Mouse (Mus musculus) monocyte, adult 5-6 weeks (primary cell): Measurements from ENCODE around the gene Krt35. TPM values are rescaled to one million over a fixed set of nuclear protein-coding genes. Genes with fewer than 3 reads are reported as not detected.

Source experiments
- ATAC-seq: fragments of 153-309, 156-312 bp; replicated peaks from 2 replicates; pipeline ENCODE4 v1.8.0; 2017; ENCODE audit warnings: mild to moderate bottlenecking; ENCODE audit not compliant: low TSS enrichment, insufficient number of reproducible peaks, severe bottlenecking, poor library complexity, low FRiP score
- total RNA-seq: library from RNA; stranded (forward); fragments of 200-1000, 200-491, 200-594 nt; gene quantifications from 3 replicates; pipeline ENCODE4 v1.2.3, GENCODE M21; 2017

Gene Krt35
- total RNA-seq, 1 experiment from 2014 or later = not detected

GRCm38 (mm10) chr11:100073873-100074272 is 22.2 kb downstream of the Krt35 start:
- ATAC-seq = no peak

- no peak for ATAC-seq
Measured at GRCm38 (mm10) chr11:100067293-100068036, 28.6 kb downstream of the Krt35 start.

- no peak for ATAC-seq
Measured at GRCm38 (mm10) chr11:100066236-100067010, 29.6 kb downstream of the Krt35 start.

- no peak for ATAC-seq
Measured at GRCm38 (mm10) chr11:100058875-100059274, 37.2 kb downstream of the Krt35 start.

- ATAC-seq = no peak
Measured at GRCm38 (mm10) chr11:100055686-100056655, 40.1 kb downstream of the Krt35 start.

- no peak for ATAC-seq
Measured at GRCm38 (mm10) chr11:100050451-100050850, 45.6 kb downstream of the Krt35 start, which contains the start of gene Krt31. Krt31 (minus strand) TSS chr11:100050551.

- ATAC-seq = no peak
Measured at GRCm38 (mm10) chr11:100047193-100047592, 48.8 kb downstream of the Krt35 start.

GRCm38 (mm10) chr11:100046303-100046866 is 49.7 kb downstream of the Krt35 start:
- ATAC-seq = no peak

Other genes starting within 250 kb of the Krt35 start
- gene Krtap4-16, start 244.6 kb downstream of the Krt35 start, total RNA-seq = not detected in 3 replicates
- not detected in 3 replicates for gene Gm11568, start 238.3 kb downstream of the Krt35 start, total RNA-seq
- gene Gm11559, start 231.8 kb downstream of the Krt35 start, total RNA-seq = not detected in 3 replicates
- gene Krtap9-1, start 222.9 kb downstream of the Krt35 start, total RNA-seq = not detected in 3 replicates
- gene Gm11567, start 217.1 kb downstream of the Krt35 start, total RNA-seq = not detected in 3 replicates
- not detected in 3 replicates for gene Krtap31-1, start 188.3 kb downstream of the Krt35 start, total RNA-seq
- not detected in 3 replicates for gene Gm11565, start 181.5 kb downstream of the Krt35 start, total RNA-seq
- not detected in 3 replicates for gene Krtap31-2, start 159.9 kb downstream of the Krt35 start, total RNA-seq
- gene Krtap9-5, start 147.8 kb downstream of the Krt35 start, total RNA-seq = not detected in 3 replicates
- not detected in 3 replicates for gene Krtap29-1, start 117.2 kb downstream of the Krt35 start, total RNA-seq
- not detected in 3 replicates for gene Krtap16-1, start 109.6 kb downstream of the Krt35 start, total RNA-seq
- gene Krtap17-1, start 102.2 kb downstream of the Krt35 start, total RNA-seq = not detected in 3 replicates
- not detected in 3 replicates for gene Krt33a, start 80.0 kb downstream of the Krt35 start, total RNA-seq
- gene Krt33b, start 66.4 kb downstream of the Krt35 start, total RNA-seq = not detected in 3 replicates
- gene Krt34, start 54.7 kb downstream of the Krt35 start, total RNA-seq = not detected in 3 replicates
- not detected in 3 replicates for gene Krt31, start 45.7 kb downstream of the Krt35 start, total RNA-seq
- gene Krt32, start 8.0 kb downstream of the Krt35 start, total RNA-seq = not detected in 3 replicates
- gene Krt36, start 9.4 kb upstream of the Krt35 start, total RNA-seq = not detected in 3 replicates
- not detected in 3 replicates for gene Krt13, start 25.3 kb upstream of the Krt35 start, total RNA-seq
- gene Krt15, start 39.7 kb upstream of the Krt35 start, total RNA-seq = not detected in 3 replicates
- not detected in 3 replicates for gene Krt19, start 52.4 kb upstream of the Krt35 start, total RNA-seq
- not detected in 3 replicates for gene Krt9, start 97.0 kb upstream of the Krt35 start, total RNA-seq
- gene Krt14, start 111.3 kb upstream of the Krt35 start, total RNA-seq = not detected in 3 replicates
- gene Krt16, start 152.7 kb upstream of the Krt35 start, total RNA-seq = not detected in 3 replicates
- not detected in 3 replicates for gene Krt17, start 164.8 kb upstream of the Krt35 start, total RNA-seq
- gene Krt42, start 173.6 kb upstream of the Krt35 start, total RNA-seq = not detected in 3 replicates
- gene Eif1, start 223.6 kb upstream of the Krt35 start, total RNA-seq = 374 to 712 TPM (median 492 TPM) in 3 replicates
- gene Gast, start 238.2 kb upstream of the Krt35 start, total RNA-seq = not detected in 3 replicates